Mouse (Mus musculus) bone marrow macrophage, adult 2 months (primary cell): ENCODE results near the gene Cyfip1. TPM values are rescaled to one million over a fixed set of nuclear protein-coding genes. Genes with fewer than 3 reads are reported as not detected.

Experiments used
- H3K27ac ChIP-seq: 2 replicates; pipeline ENCODE4 v1.5.1; 2012; ENCODE audit warnings: low read depth, low read length; ENCODE audit not compliant: insufficient read depth
- H3K4me1 ChIP-seq: 2 replicates; pipeline ENCODE4 v1.6.1; 2012; ENCODE audit warnings: low read length; ENCODE audit not compliant: control insufficient read depth, insufficient read depth
- H3K4me3 ChIP-seq: 2 replicates; pipeline ENCODE4 v1.5.1; 2012; ENCODE audit warnings: mild to moderate bottlenecking, low read length, moderate library complexity; ENCODE audit not compliant: insufficient read depth
- CTCF ChIP-seq: IDR thresholded peaks from 2 replicates; pipeline ENCODE4 v1.5.1; 2012; ENCODE audit warnings: low read depth, mild to moderate bottlenecking, low read length, moderate library complexity
- POLR2A ChIP-seq: IDR thresholded peaks from 2 replicates; pipeline ENCODE4 v1.6.1; 2012; ENCODE audit warnings: mild to moderate bottlenecking, low read depth, low read length, borderline replicate concordance
- polyA plus RNA-seq: library from polyadenylated mRNA; stranded (reverse); fragments of >200 nt; gene quantifications from 2 replicates; pipeline ENCODE4 v1.2.4, GENCODE M21; 2012; ENCODE audit not compliant: missing spikeins, insufficient read depth, insufficient read length

Cyfip1 gene
- polyA plus RNA-seq, 1 experiment: 147 TPM

- no peak overlapping the region for H3K4me3 ChIP-seq
- TF ChIP-seq CTCF (no peak), POLR2A (no peak)
- no peak overlapping the region for H3K27ac ChIP-seq
- H3K4me1 ChIP-seq: peaks cover 27% of the 10 kb centered on the region
Observed at GRCm38 (mm10) chr7:55966866-55967460, 125.4 kb downstream of the Cyfip1 start.

- TF ChIP-seq POLR2A: no peak
- H3K4me1 ChIP-seq: peaks cover 23% of the 10 kb centered on the region
- H3K4me3 ChIP-seq: peak overlapping the region; percentile 62
- H3K27ac ChIP-seq: peak overlapping the region; percentile 63
Observed at GRCm38 (mm10) chr7:55968258-55968901, 126.8 kb downstream of the Cyfip1 start.

DNA sequence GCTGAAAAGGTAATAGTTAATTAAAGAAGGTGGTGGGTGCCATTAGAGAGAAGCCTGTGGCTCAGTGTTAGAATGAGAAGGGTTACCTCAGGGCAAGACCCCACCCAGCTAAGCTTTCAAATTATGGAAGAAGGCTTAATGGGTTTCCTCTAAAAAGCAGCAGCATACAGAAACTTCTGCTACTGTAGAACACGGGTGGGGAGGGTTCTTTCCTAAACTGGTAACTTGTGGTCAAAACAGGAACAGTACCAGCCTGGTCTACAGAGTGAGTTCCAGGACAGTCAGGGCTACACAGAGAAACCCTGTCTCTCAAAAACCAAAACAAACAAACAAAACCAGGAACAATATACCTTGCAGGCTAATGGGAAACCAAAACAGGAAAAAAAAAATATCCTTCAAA is 127.9 kb downstream of the Cyfip1 start:
- Histone ChIP-seq H3K4me3 (no peak overlapping the region), H3K27ac (peak overlapping the region; percentile 23), H3K4me1 (peaks cover 19% of the 10 kb centered on the region)
- TF ChIP-seq POLR2A: no peak
- TF ChIP-seq CTCF: no peak

DNA sequence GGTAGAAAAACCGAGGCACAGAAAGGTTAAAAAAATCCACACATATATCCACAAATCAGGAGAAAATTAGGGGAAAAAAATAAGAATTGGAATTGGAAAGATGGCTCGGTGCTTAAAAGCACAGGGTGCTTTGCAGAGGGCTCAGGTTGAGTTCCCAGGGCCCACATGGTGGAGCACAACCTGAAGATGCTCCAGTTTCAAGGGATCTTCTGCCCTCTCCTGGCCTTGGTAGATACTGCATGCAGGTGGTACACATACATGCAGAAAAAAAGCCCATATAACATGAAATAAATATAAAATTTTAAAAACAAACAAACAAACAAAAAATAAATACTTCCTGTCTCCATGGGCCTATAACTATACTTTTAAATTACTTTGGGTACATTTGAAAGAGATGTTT is 132.9 kb downstream of the Cyfip1 start:
- H3K4me1 ChIP-seq: peaks cover 9% of the 10 kb centered on the region
- no peak for TF ChIP-seq POLR2A
- no peak for TF ChIP-seq CTCF
- no peak overlapping the region for H3K27ac ChIP-seq
- H3K4me3 ChIP-seq: no peak overlapping the region

DNA sequence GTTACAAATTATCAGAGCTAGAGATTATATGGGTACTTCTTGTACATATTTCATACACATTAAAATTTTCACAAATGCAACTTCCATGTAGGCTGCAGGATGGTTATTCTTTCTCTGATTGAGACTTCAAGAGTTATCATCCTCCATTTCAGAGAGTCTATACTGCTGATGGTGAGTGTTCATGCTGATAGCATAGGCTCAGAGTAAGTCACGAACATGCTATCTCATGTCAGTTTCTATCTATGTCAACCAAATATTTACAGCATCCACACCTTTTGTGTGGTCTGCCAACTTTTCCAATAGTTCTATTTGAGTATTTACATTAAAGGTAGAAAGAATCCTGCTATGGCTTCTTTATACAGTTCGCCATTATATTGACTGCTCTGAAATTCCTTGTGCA is 140.0 kb downstream of the Cyfip1 start:
- Histone ChIP-seq H3K4me1 (peaks cover 3% of the 10 kb centered on the region; the same call in 1 of the 2 replicates), H3K27ac (no peak overlapping the region), H3K4me3 (no peak overlapping the region)
- no peak for TF ChIP-seq POLR2A
- TF ChIP-seq CTCF: no peak

Other genes starting within 250 kb of the Cyfip1 start
- 0.56 TPM in 1 of 2 replicates, not detected in the other for gene Siglech, start 73.6 kb upstream of the Cyfip1 start, polyA plus RNA-seq
- gene Tubgcp5, start 47.6 kb upstream of the Cyfip1 start, polyA plus RNA-seq: 21.4 and 25.7 TPM in 2 replicates
- gene Nipa2, start 120.7 kb downstream of the Cyfip1 start, polyA plus RNA-seq: 60.9 and 66.4 TPM in 2 replicates
- gene Nipa1, start 178.2 kb downstream of the Cyfip1 start, polyA plus RNA-seq: 4.6 and 5.8 TPM in 2 replicates
- gene Herc2, start 208.5 kb downstream of the Cyfip1 start, polyA plus RNA-seq: 49.7 and 53.6 TPM in 2 replicates